In the genomic region with DNA sequence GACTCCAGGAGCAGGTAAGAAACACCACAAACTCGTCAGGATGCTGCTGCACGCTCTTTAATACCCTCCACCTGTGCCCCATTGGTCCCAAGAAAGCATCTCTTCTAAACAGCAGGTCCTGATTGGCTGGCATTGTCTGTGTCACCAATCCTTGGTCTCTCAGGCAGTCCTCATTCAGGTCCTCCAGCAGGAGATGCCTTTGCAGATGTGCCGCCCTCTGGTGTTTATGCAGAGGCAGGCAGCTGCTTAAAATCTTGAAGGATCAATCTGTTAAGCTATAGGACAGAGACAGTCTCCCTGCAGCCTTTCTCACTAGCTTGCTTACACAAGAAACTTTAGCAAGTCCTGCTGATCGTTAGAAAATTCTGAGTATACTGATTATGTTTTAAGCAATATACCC, we compare ENCODE assay signal across 13 mouse cellular contexts. TPM values are rescaled to one million over a fixed set of nuclear protein-coding genes. Genes with fewer than 3 reads are reported as not detected.
DNase-seq lines count a peak whose midpoint lies in the region; ATAC-seq and TF ChIP-seq lines count a peak whose summit lies in the region.
"Had no signal": no experiment of that assay in that cellular context is flagged by ENCODE, and none has a peak within 500 bp of the region (broad histone marks: within the 10 kb centered on the region; RNA-seq: fewer than 3 reads in every experiment).

No protein-coding gene starts in this region.

- no peak for ATAC-seq in midbrain, postnatal 0 days (ENCODE audit: low FRiP score)
- no peak for ATAC-seq in midbrain, embryonic 13.5 days
- no peak for ATAC-seq in megakaryocyte progenitor cell, adult 5-6 weeks (replicated peaks; ENCODE audit: poor library complexity)

- H3K4me1 ChIP-seq in midbrain, postnatal 0 days (ENCODE audit: insufficient read depth, low read length), result no peaks in the 10 kb centered on the region
- no peaks in the 10 kb centered on the region for H3K4me1 ChIP-seq in midbrain, embryonic 13.5 days (replicated peaks)
- H3K4me1 ChIP-seq: embryonic facial prominence, embryonic 13.5 days; heart, embryonic 15.5 days; liver, embryonic 13.5 days had no signal

- H3K9ac ChIP-seq in midbrain, postnatal 0 days (replicated peaks; ENCODE audit: low read length, poor library complexity, severe bottlenecking), result no peak overlapping the region
- H3K9ac ChIP-seq in midbrain, embryonic 13.5 days (replicated peaks), result no peak overlapping the region
- H3K9ac ChIP-seq: embryonic facial prominence, embryonic 13.5 days; heart, embryonic 15.5 days; liver, embryonic 13.5 days had no signal

- peak; percentile 50 for TF ChIP-seq CTCF in midbrain, postnatal 0 days (IDR thresholded peaks at IDR 0.05)

- no peaks in the 10 kb centered on the region for H3K9me3 ChIP-seq in midbrain, postnatal 0 days (ENCODE audit: low read length)
- H3K9me3 ChIP-seq in midbrain, embryonic 13.5 days, result no peaks in the 10 kb centered on the region
- H3K9me3 ChIP-seq: embryonic facial prominence, embryonic 13.5 days; heart, embryonic 15.5 days; liver, embryonic 13.5 days had no signal

- DNase-seq in heart, postnatal 4 days, result peak; percentile 21
- DNase-seq in heart, postnatal 25 days (ENCODE audit: low spot score), result no peak
- DNase-seq in midbrain, postnatal 0 days (ENCODE audit: low spot score), result no peak
- DNase-seq in adrenal gland, postnatal 36 days, result peak; percentile 52 to 62
- no peak for DNase-seq in left cerebral cortex, adult 11 months (ENCODE audit: low spot score)
- DNase-seq in layer of hippocampus, postnatal 25 days (ENCODE audit: extremely low spot score in 1 of 2, low spot score in 1 of 2), result no peak
- DNase-seq: liver, embryonic 13.5 days; right cerebral cortex, adult 18-20 months had no signal

- WGBS in midbrain, postnatal 0 days, result 51% methylated on average over 4 of the region's 4 CpGs
- WGBS in midbrain, embryonic 13.5 days, result 58% methylated on average over 4 of the region's 4 CpGs

- intact Hi-C loops in heart, postnatal 25 days (cut with DNase I), result no loop called here

- H3K4me3 ChIP-seq in midbrain, postnatal 0 days (ENCODE audit: low read depth, low read length), result no peak overlapping the region
- no peak overlapping the region for H3K4me3 ChIP-seq in midbrain, embryonic 13.5 days (replicated peaks)
- H3K4me3 ChIP-seq: embryonic facial prominence, embryonic 13.5 days; heart, embryonic 15.5 days; liver, embryonic 13.5 days had no signal

- H3K27me3 ChIP-seq in midbrain, postnatal 0 days (ENCODE audit: insufficient read depth, low read length), result no peaks in the 10 kb centered on the region
- H3K27me3 ChIP-seq in midbrain, embryonic 13.5 days, result no peaks in the 10 kb centered on the region
- H3K27me3 ChIP-seq: embryonic facial prominence, embryonic 13.5 days; heart, embryonic 15.5 days; liver, embryonic 13.5 days had no signal

- H3K4me2 ChIP-seq in midbrain, postnatal 0 days (ENCODE audit: low read depth, low read length, poor library complexity, severe bottlenecking), result no peak overlapping the region
- no peak overlapping the region for H3K4me2 ChIP-seq in midbrain, embryonic 13.5 days (replicated peaks)
- H3K4me2 ChIP-seq: embryonic facial prominence, embryonic 13.5 days; heart, embryonic 15.5 days; liver, embryonic 13.5 days had no signal

- H3K27ac ChIP-seq in midbrain, postnatal 0 days (ENCODE audit: low read depth, low read length), result no peak overlapping the region
- H3K27ac ChIP-seq in midbrain, embryonic 13.5 days, result no peak overlapping the region
- H3K27ac ChIP-seq: embryonic facial prominence, embryonic 13.5 days; heart, embryonic 15.5 days; liver, embryonic 13.5 days had no signal

- no peaks in the 10 kb centered on the region for H3K36me3 ChIP-seq in midbrain, postnatal 0 days (ENCODE audit: insufficient read depth, low read length)
- H3K36me3 ChIP-seq in midbrain, embryonic 13.5 days, result no peaks in the 10 kb centered on the region
- H3K36me3 ChIP-seq: embryonic facial prominence, embryonic 13.5 days; G1E; heart, embryonic 15.5 days; liver, embryonic 13.5 days had no signal

RNA-seq across cellular contexts. Expression of a gene that starts 7.8 kb away (rescaled TPM):
- under 1 TPM; 0.36 to 0.41 TPM for total RNA-seq in heart, postnatal 4 days (2021)
- total RNA-seq in heart, postnatal 25 days (2021), result under 1 TPM in 1 of 2 experiments, not detected in 1; 0.08 TPM
- not detected in 2 replicates for total RNA-seq in midbrain, postnatal 0 days (2014; rRNA removed)
- polyA plus RNA-seq in midbrain, postnatal 0 days (2015; fragmentation: Nextera tagmentation; extraction: Ambion mirVana), result 0.06 and 0.13 TPM in 2 replicates
- polyA plus RNA-seq in midbrain, embryonic 13.5 days (2015; fragmentation: Nextera tagmentation; extraction: Ambion mirVana), result 0.08 and 0.19 TPM in 2 replicates
- not detected for total RNA-seq in adrenal gland, postnatal 36 days (2021)
- total RNA-seq in layer of hippocampus, postnatal 25 days (2021), result not detected
- not detected in 2 replicates for total RNA-seq in megakaryocyte progenitor cell, adult 5-6 weeks (2015)
- not detected in 2 replicates for total RNA-seq in megakaryocyte progenitor cell, adult 5-6 weeks (2017)
- polyA plus RNA-seq: embryonic facial prominence, embryonic 13.5 days; G1E; liver, embryonic 13.5 days had no signal

Comparison
In these comparisons a context has a peak if more than half of its experiments do, and no peak if none do; other contexts are left out.
1. DNase-seq: peak in heart, postnatal 4 days (single experiment) and adrenal gland, postnatal 36 days (2 of 2); none in heart, postnatal 25 days (single experiment), midbrain, postnatal 0 days (single experiment), left cerebral cortex, adult 11 months (single experiment) and layer of hippocampus, postnatal 25 days (0 of 2).